Mouse (Mus musculus): ENCODE data around the gene Rabgap1l.

- no peak for TF ChIP-seq CTCF (IDR thresholded peaks at IDR 0.05; ENCODE audit: extremely low read depth, insufficient read depth, insufficient read length, insufficient replicate concordance)
- no peak for TF ChIP-seq POLR2A (IDR thresholded peaks at IDR 0.05; ENCODE audit: low read depth, low read length)
Observed at GRCm38 (mm10) chr1:160576124-160576523, 216.9 kb downstream of the Rabgap1l start.

All from spleen, adult 2 months (tissue).